Mouse (Mus musculus): ENCODE data around the gene Napa. TPM values are rescaled to one million over a fixed set of nuclear protein-coding genes. Genes with fewer than 3 reads are reported as not detected.

The Napa gene
- polyA plus RNA-seq, 1 experiment from 2014 or later, result 161 TPM

DNA sequence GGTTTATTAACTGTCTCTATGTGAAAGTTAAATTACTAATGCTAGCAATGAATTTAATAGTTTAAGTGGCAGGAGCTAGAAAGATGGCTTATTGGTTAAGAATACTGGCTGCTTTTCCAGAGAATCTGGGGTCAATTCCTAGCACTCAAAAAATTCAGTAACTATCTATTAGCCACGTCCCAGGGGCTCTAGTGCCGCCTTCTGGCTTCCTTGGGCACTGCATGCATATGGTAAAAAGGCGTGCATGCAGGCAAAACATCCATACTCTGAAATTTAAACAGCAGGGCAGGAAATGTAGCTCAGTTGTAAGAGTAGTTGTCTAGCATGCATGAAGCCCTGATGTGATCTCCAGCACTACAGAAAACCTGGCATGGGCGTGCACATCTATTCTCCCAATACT, 34.8 kb upstream of the Napa start:
- no peak overlapping the region for H3K4me2 ChIP-seq (ENCODE audit: low read length)
- no peak overlapping the region for H3K27ac ChIP-seq (replicated peaks in 1 of 2; ENCODE audit: control insufficient read depth in 1 of 2, insufficient read depth in 1 of 2, low read depth in 2 of 2, low read length in 2 of 2)
- peaks cover 12% of the 10 kb centered on the region for H3K9me3 ChIP-seq (ENCODE audit: control insufficient read depth, low read length)
- H3K27me3 ChIP-seq (ENCODE audit: control insufficient read depth, insufficient read depth, low read length), result peaks cover 30% of the 10 kb centered on the region
- H3K4me1 ChIP-seq (ENCODE audit: control insufficient read depth in 2 of 2, insufficient read depth in 2 of 2, low read length in 2 of 2), result no peaks in the 10 kb centered on the region
- no peaks in the 10 kb centered on the region for H3K36me3 ChIP-seq (ENCODE audit: control insufficient read depth, insufficient read depth, low read length)
- no peak overlapping the region for H3K4me3 ChIP-seq (ENCODE audit: control insufficient read depth in 1 of 2, insufficient read depth in 1 of 2, low read depth in 1 of 2, low read length in 2 of 2)
- no peak overlapping the region for H3K9ac ChIP-seq (ENCODE audit: low read length)
- no peak for ATAC-seq (ENCODE audit: insufficient number of reproducible peaks, insufficient read depth, low FRiP score, low read depth)
- WGBS, result 34% methylated on average over 4 of the region's 4 CpGs

DNA sequence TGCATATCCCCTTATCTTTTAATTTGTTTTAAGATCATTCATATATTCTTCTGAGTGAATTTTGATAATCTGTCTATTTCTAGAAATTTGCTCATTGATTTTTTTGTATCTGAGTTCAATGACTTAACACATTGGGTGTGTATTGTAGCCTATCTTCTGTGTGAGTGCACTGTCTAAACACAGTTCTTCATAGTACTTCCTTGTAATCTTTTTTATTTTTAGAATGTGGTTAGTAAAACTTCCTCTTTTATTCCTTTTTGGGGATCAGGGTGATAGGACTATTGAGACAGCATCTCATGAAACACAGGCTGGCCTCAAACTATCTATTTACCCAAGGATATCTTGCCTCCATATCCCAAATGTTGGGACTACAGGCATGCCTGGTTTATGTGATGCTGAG, 27.4 kb upstream of the Napa start:
- ATAC-seq (ENCODE audit: insufficient number of reproducible peaks, insufficient read depth, low FRiP score, low read depth), result no peak
- Histone ChIP-seq H3K4me3 (ENCODE audit: control insufficient read depth in 1 of 2, insufficient read depth in 1 of 2, low read depth in 1 of 2, low read length in 2 of 2) (no peak overlapping the region), H3K9me3 (ENCODE audit: control insufficient read depth, low read length) (no peaks in the 10 kb centered on the region), H3K9ac (ENCODE audit: low read length) (no peak overlapping the region), H3K27ac (replicated peaks in 1 of 2; ENCODE audit: control insufficient read depth in 1 of 2, insufficient read depth in 1 of 2, low read depth in 2 of 2, low read length in 2 of 2) (no peak overlapping the region), H3K36me3 (ENCODE audit: control insufficient read depth, insufficient read depth, low read length) (no peaks in the 10 kb centered on the region), H3K27me3 (ENCODE audit: control insufficient read depth, insufficient read depth, low read length) (no peaks in the 10 kb centered on the region; the same call in 1 of the 2 replicates), H3K4me1 (ENCODE audit: control insufficient read depth in 2 of 2, insufficient read depth in 2 of 2, low read length in 2 of 2) (no peaks in the 10 kb centered on the region), H3K4me2 (ENCODE audit: low read length) (no peak overlapping the region)

DNA sequence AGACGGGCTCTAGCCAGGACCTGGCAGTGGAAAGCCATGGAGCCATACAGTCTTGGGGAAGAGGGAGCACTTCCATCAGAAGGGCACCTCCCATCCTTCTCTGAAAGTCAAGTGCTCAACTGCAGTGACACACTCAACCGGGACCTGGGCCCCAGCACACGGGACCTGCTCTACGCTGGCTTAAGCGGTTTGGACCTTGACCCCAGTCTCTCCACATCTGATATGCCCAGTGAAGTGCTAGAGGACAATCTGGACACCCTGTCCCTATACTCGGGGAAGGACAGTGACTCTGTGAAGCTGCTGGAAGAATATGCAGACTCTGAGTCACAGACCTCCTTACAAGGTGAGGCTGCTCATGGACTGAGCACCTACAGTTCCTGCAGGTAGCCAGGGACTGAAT, 26.4 kb upstream of the Napa start:
- Histone ChIP-seq H3K4me2 (ENCODE audit: low read length) (no peak overlapping the region), H3K27ac (replicated peaks in 1 of 2; ENCODE audit: control insufficient read depth in 1 of 2, insufficient read depth in 1 of 2, low read depth in 2 of 2, low read length in 2 of 2) (no peak overlapping the region), H3K9ac (ENCODE audit: low read length) (no peak overlapping the region), H3K9me3 (ENCODE audit: control insufficient read depth, low read length) (no peaks in the 10 kb centered on the region), H3K4me3 (ENCODE audit: control insufficient read depth in 1 of 2, insufficient read depth in 1 of 2, low read depth in 1 of 2, low read length in 2 of 2) (no peak overlapping the region), H3K36me3 (ENCODE audit: control insufficient read depth, insufficient read depth, low read length) (no peaks in the 10 kb centered on the region), H3K4me1 (ENCODE audit: control insufficient read depth in 2 of 2, insufficient read depth in 2 of 2, low read length in 2 of 2) (no peaks in the 10 kb centered on the region), H3K27me3 (ENCODE audit: control insufficient read depth, insufficient read depth, low read length) (peaks cover 4% of the 10 kb centered on the region; the same call in 1 of the 2 replicates)
- 70% methylated on average over 6 of the region's 6 CpGs for WGBS
- ATAC-seq (ENCODE audit: insufficient number of reproducible peaks, insufficient read depth, low FRiP score, low read depth), result no peak

DNA sequence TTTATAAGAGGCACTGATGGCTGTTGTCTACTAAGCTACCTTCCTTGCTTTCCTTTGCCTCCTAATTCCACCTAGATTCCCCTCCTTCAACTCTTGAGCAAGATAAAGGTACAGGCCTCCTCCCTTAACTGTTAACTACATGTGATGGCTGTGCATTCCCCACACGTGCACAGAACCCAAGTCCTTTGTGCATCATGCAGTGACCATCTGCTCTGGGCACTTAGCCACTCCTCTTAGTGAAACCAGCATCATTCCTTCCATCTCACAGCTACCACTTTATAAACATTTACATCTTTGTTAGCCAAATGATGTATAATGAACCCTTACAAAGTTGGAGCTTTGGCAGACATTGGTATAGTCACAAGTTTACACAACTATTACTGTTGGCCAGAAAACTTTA, 18.3 kb upstream of the Napa start:
- no peak overlapping the region for H3K9ac ChIP-seq (ENCODE audit: low read length)
- WGBS, result 56% methylated on average over 1 of the region's 1 CpGs
- H3K4me3 ChIP-seq (ENCODE audit: control insufficient read depth in 1 of 2, insufficient read depth in 1 of 2, low read depth in 1 of 2, low read length in 2 of 2), result no peak overlapping the region
- no peak overlapping the region for H3K27ac ChIP-seq (replicated peaks in 1 of 2; ENCODE audit: control insufficient read depth in 1 of 2, insufficient read depth in 1 of 2, low read depth in 2 of 2, low read length in 2 of 2)
- no peak for ATAC-seq (ENCODE audit: insufficient number of reproducible peaks, insufficient read depth, low FRiP score, low read depth)
- H3K4me1 ChIP-seq (ENCODE audit: control insufficient read depth in 2 of 2, insufficient read depth in 2 of 2, low read length in 2 of 2), result peaks cover 0 to 2% of the 10 kb centered on the region in 2 experiments; a peak in 1 of 4 replicates
- H3K4me2 ChIP-seq (ENCODE audit: low read length), result no peak overlapping the region
- no peaks in the 10 kb centered on the region for H3K36me3 ChIP-seq (ENCODE audit: control insufficient read depth, insufficient read depth, low read length)
- no peaks in the 10 kb centered on the region for H3K9me3 ChIP-seq (ENCODE audit: control insufficient read depth, low read length)
- peaks cover 4% of the 10 kb centered on the region; the same call in 1 of the 2 replicates for H3K27me3 ChIP-seq (ENCODE audit: control insufficient read depth, insufficient read depth, low read length)

DNA sequence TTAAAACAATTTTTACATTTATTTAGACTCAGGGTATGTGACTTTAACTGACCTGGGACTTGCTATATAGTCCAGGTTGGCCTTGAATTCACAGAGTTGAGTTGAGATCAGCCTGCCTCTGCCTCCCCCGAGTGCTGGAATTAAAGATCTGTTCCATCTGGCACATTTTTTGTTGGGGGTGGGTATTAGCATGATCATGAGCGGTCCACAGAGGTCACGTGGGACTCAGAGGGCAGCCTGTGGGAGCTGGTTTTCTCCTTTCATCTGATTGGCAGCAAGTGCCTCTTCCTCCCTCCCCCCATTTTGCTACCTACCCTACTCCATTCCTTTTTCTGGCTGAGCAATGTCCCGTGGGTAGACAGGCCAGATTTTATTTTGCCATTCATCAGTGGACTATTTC, 17.7 kb upstream of the Napa start:
- ATAC-seq (ENCODE audit: insufficient number of reproducible peaks, insufficient read depth, low FRiP score, low read depth), result no peak
- Histone ChIP-seq H3K36me3 (ENCODE audit: control insufficient read depth, insufficient read depth, low read length) (no peaks in the 10 kb centered on the region), H3K4me1 (ENCODE audit: control insufficient read depth in 2 of 2, insufficient read depth in 2 of 2, low read length in 2 of 2) (peaks cover 0 to 2% of the 10 kb centered on the region in 2 experiments; a peak in 1 of 4 replicates), H3K9me3 (ENCODE audit: control insufficient read depth, low read length) (no peaks in the 10 kb centered on the region), H3K9ac (ENCODE audit: low read length) (no peak overlapping the region), H3K4me2 (ENCODE audit: low read length) (no peak overlapping the region), H3K27ac (replicated peaks in 1 of 2; ENCODE audit: control insufficient read depth in 1 of 2, insufficient read depth in 1 of 2, low read depth in 2 of 2, low read length in 2 of 2) (no peak overlapping the region), H3K4me3 (ENCODE audit: control insufficient read depth in 1 of 2, insufficient read depth in 1 of 2, low read depth in 1 of 2, low read length in 2 of 2) (no peak overlapping the region), H3K27me3 (ENCODE audit: control insufficient read depth, insufficient read depth, low read length) (0 out of 2 replicates have a peak, but pooled peaks cover 4% of the 10 kb centered on the region)
- WGBS, result 50% methylated on average over 4 of the region's 4 CpGs

DNA sequence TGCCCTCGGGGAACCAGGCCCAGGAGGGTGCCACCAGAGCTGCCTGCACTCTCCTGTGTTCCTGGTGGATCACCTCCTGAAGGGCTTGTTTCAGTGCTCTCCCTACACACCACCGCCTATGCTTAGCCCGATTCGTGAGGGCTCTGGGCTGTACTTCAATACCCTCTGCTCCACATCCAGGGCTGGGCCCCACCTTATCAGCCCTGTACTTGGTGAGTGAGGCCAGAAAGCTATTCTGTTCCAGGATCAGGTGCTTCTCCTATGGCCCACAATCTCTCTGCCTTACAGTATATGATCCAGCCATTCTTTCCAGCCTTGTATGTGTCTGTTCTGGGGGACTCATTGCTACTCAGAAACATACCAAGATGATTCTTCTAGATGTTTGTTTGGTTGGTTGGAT, 14.9 kb upstream of the Napa start:
- peaks cover 0 to 2% of the 10 kb centered on the region in 2 experiments; a peak in 1 of 4 replicates for H3K4me1 ChIP-seq (ENCODE audit: control insufficient read depth in 2 of 2, insufficient read depth in 2 of 2, low read length in 2 of 2)
- no peaks in the 10 kb centered on the region for H3K36me3 ChIP-seq (ENCODE audit: control insufficient read depth, insufficient read depth, low read length)
- no peaks in the 10 kb centered on the region for H3K9me3 ChIP-seq (ENCODE audit: control insufficient read depth, low read length)
- WGBS, result 30% methylated on average over 4 of the region's 4 CpGs
- no peak overlapping the region for H3K4me3 ChIP-seq (ENCODE audit: control insufficient read depth in 1 of 2, insufficient read depth in 1 of 2, low read depth in 1 of 2, low read length in 2 of 2)
- no peak overlapping the region for H3K4me2 ChIP-seq (ENCODE audit: low read length)
- H3K9ac ChIP-seq (ENCODE audit: low read length), result no peak overlapping the region
- H3K27ac ChIP-seq (replicated peaks in 1 of 2; ENCODE audit: control insufficient read depth in 1 of 2, insufficient read depth in 1 of 2, low read depth in 2 of 2, low read length in 2 of 2), result no peak overlapping the region
- H3K27me3 ChIP-seq (ENCODE audit: control insufficient read depth, insufficient read depth, low read length), result no peaks in the 10 kb centered on the region
- ATAC-seq (ENCODE audit: insufficient number of reproducible peaks, insufficient read depth, low FRiP score, low read depth), result no peak

DNA sequence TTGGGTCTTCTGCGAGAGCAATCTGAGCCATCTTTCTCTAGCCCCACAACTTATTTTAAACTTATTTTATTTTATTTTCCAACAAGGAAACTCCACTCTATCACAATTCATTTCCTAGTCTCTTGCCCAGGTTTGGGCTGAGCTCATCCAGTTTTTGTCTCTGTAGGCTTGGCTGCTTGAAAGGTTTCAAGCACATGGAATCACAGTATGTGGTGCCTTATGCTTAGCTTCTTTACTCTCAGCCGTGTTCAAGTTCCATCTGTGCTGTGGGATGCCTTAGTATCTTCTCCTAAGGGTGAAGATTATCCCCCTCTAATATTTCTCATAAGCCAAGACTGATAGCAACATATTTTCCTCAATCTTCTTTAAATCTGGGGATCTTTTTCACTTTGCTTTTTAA, 10.7 kb upstream of the Napa start:
- Histone ChIP-seq H3K4me3 (ENCODE audit: control insufficient read depth in 1 of 2, insufficient read depth in 1 of 2, low read depth in 1 of 2, low read length in 2 of 2) (no peak overlapping the region), H3K9me3 (ENCODE audit: control insufficient read depth, low read length) (no peaks in the 10 kb centered on the region), H3K4me1 (ENCODE audit: control insufficient read depth in 2 of 2, insufficient read depth in 2 of 2, low read length in 2 of 2) (peaks cover 0 to 2% of the 10 kb centered on the region in 2 experiments; a peak in 1 of 4 replicates), H3K27ac (replicated peaks in 1 of 2; ENCODE audit: control insufficient read depth in 1 of 2, insufficient read depth in 1 of 2, low read depth in 2 of 2, low read length in 2 of 2) (no peak overlapping the region), H3K27me3 (ENCODE audit: control insufficient read depth, insufficient read depth, low read length) (no peaks in the 10 kb centered on the region), H3K9ac (ENCODE audit: low read length) (no peak overlapping the region), H3K36me3 (ENCODE audit: control insufficient read depth, insufficient read depth, low read length) (no peaks in the 10 kb centered on the region), H3K4me2 (ENCODE audit: low read length) (no peak overlapping the region)
- 70% methylated on average over 2 of the region's 2 CpGs for WGBS
- ATAC-seq (ENCODE audit: insufficient number of reproducible peaks, insufficient read depth, low FRiP score, low read depth), result no peak

DNA sequence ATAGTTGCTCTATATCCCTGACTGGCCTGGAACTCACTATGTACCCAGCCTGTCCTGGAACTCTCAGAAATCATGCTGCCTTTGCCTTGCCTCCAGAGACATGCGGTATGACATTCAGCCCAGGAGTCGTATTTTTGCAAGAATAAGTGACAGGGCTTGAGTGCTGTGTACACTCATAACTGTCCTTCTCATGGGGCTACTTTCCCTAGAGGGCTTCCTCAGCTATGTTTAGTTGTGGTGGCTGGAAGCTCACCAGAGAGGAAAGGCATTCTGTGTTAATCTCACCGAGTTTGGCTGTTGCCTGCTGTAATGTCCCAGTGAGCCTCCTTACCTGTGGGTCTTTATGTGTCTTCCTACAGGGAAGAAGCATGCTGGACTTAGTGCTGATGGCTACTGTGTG, 3.7 kb upstream of the Napa start:
- no peaks in the 10 kb centered on the region for H3K36me3 ChIP-seq (ENCODE audit: control insufficient read depth, insufficient read depth, low read length)
- no peak overlapping the region for H3K27ac ChIP-seq (replicated peaks in 1 of 2; ENCODE audit: control insufficient read depth in 1 of 2, insufficient read depth in 1 of 2, low read depth in 2 of 2, low read length in 2 of 2)
- peaks cover 4 to 5% of the 10 kb centered on the region in 2 experiments; a peak in 3 of 4 replicates for H3K4me1 ChIP-seq (ENCODE audit: control insufficient read depth in 2 of 2, insufficient read depth in 2 of 2, low read length in 2 of 2)
- H3K27me3 ChIP-seq (ENCODE audit: control insufficient read depth, insufficient read depth, low read length), result peaks cover 4% of the 10 kb centered on the region; the same call in 1 of the 2 replicates
- no peak overlapping the region for H3K4me2 ChIP-seq (ENCODE audit: low read length)
- ATAC-seq (ENCODE audit: insufficient number of reproducible peaks, insufficient read depth, low FRiP score, low read depth), result no peak
- H3K4me3 ChIP-seq (ENCODE audit: control insufficient read depth in 1 of 2, insufficient read depth in 1 of 2, low read depth in 1 of 2, low read length in 2 of 2), result no peak overlapping the region
- no peaks in the 10 kb centered on the region for H3K9me3 ChIP-seq (ENCODE audit: control insufficient read depth, low read length)
- no peak overlapping the region for H3K9ac ChIP-seq (ENCODE audit: low read length)
- 69% methylated on average over 3 of the region's 3 CpGs for WGBS

Data from heart, embryonic 14.5 days (tissue).